Mouse (Mus musculus): ENCODE data around the gene Snx25.

The Snx25 gene

GRCm38 (mm10) chr8:46152064-46153031 lies at the start of gene Snx25:
Snx25 (minus strand) TSS chr8:46152159.
- DNase-seq (ENCODE audit: low spot score in 2 of 2) = peak; percentile 59 to 77

DNA sequence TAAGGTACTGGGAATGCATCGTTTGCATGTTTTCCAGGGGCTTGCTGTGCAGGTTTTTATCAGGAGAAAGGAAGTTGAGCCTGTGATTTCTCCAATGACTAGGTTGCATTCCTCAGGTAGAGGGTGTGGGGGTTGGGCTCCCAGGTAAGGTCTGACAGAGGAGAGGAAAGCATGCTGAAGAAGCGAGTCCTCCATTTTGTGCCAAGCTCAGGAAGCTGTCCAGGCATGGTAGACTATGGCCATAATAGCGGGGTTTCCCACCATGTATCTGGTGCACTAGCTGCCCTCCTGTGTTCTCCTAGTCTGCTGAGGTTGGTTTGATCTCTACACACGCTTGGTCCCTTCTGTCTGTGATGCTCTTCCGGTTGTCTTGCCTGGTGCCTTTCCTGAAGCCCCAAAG lies 45.7 kb upstream of the Snx25 start:
- DNase-seq (ENCODE audit: low spot score in 2 of 2) = no peak

DNA sequence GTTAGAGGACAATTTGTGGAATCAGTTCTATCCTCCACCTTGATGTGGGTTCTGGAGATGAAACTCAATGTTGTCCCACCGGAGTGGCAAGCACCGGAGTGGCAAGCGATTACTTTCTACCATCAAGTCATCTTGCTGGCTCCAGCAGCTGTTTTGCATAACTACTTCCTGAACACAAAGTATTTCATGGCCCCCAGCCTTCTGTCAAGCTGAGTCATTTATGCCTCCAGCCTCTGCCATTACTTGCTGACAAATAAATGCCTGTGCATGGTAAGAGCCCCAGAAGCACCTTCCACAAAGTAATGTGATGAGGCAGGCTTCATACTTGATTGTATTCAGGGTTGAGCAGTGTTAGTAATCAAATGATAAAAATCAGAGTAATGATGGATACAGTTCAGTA lies 44.9 kb upstream of the Snx25 start:
- DNase-seq (ENCODE audit: low spot score in 2 of 2) = no peak

DNA sequence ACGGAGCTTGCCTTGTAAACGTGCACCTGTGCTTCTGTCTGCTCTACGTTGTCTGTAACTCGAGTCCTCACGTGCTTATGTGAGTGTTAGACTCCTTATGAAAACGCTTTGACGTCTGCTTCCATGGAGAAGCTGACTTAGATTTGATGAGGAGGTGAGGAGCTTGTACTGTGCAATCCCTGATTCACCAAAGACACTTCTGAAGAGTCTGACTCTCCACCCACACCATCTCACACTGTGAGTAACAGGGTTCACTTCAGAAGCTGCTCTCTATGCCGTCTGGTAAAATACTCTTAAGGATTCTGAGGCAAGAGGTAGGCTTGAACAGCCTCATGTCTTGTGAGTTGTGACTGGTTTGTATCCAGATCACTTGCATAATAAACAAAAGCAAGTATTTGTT lies 41.1 kb upstream of the Snx25 start:
- DNase-seq (ENCODE audit: low spot score in 2 of 2) = no peak

DNA sequence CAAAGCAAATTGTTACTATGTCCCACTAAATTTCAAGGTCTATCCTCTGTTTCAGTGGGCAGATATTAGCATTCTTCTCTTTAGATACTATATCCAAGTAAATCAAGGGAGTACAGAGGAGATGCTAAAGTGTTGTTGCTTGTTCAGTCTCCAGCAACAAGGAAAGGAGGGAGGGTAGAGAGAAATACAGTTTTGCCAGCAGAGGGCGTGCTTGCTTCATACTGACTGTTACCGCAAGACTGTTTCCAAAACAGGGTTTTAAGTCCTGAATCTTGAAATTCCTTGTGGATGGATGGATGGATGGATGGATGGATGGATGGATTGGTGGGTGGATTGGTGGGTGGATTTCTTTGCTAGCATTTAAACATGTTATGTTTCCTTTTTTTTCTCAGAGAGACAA lies 33.4 kb upstream of the Snx25 start:
- DNase-seq (ENCODE audit: low spot score in 2 of 2) = no peak

GRCm38 (mm10) chr8:46180136-46180535 lies 28.2 kb upstream of the Snx25 start:
- DNase-seq (ENCODE audit: low spot score in 2 of 2) = no peak

- DNase-seq (ENCODE audit: low spot score in 2 of 2) = no peak
These were observed 21.7 kb upstream of the Snx25 start for GRCm38 (mm10) chr8:46173651-46174050.

DNA sequence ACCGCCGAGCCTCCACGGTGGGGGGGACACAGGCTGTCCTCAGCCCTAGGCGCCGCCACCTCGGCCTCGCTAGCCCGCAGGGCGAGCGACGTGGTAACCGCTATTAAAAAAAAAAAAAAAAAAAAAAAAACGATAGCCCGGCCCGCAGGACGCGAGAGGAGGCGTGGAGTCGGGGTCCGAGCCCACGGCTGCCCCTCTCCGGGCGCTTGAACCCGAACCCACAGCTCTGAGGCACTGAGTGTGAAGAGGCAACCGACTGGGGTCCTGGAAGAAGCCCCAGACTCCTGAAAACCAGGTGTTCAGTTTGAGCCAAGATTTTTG lies 11.9 kb upstream of the Snx25 start:
- no peak for DNase-seq (ENCODE audit: low spot score in 2 of 2)

- DNase-seq (ENCODE audit: low spot score in 2 of 2) = peak; percentile 83 to 90
These were observed 11.3 kb upstream of the Snx25 start for GRCm38 (mm10) chr8:46162953-46163869.

GRCm38 (mm10) chr8:46153042-46153441 lies 1.1 kb upstream of the Snx25 start:
- no peak for DNase-seq (ENCODE audit: low spot score in 2 of 2)

GRCm38 (mm10) chr8:46151202-46152062 lies 527 bp downstream of the Snx25 start, which contains the start of gene Cfap97:
Cfap97 (plus strand) TSS chr8:46151771.
- DNase-seq (ENCODE audit: low spot score in 2 of 2) = peak in 1 of 2 experiments; percentile 22

DNA sequence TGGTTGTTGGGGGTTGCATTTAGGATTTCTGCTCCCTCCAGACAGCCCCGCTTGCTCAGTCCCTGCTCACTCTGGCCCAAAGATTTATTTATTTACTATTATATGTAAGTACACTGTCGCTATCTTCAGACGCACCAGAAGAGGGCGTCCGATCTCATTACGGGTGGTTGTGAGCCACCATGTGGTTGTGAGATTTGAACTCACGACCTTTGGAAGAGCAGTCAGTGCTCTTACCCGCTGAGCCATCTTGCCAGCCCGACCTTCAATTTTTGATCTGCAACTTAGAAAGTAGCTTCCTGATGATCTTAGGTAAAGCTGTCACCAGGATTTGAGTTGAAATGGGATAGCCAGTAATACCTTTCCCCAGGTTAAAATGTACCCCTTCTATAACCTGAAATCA lies 2.2 kb downstream of the Snx25 start:
- DNase-seq (ENCODE audit: low spot score in 2 of 2) = no peak

DNA sequence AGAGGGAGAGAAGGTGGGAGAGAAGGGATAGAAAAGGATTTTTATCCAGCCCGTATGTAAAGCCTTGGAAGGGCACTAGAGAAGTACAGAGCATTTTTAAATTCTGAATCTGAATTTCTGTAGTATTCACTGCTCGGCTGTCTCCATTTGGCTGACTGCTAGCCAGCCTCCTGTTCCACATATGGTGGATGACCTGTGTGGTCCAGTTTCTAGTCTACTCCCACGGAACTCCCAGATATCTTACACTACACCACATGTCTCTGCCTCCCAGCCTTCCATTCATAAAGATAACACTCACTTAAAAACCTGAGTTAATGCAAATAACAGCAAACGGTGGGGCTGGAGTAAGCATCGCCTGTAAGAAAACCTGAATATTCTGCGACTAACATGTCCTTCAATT lies 2.7 kb downstream of the Snx25 start:
- no peak for DNase-seq (ENCODE audit: low spot score in 2 of 2)

GRCm38 (mm10) chr8:46146173-46146572 lies 5.8 kb downstream of the Snx25 start:
- DNase-seq (ENCODE audit: low spot score in 2 of 2) = no peak

GRCm38 (mm10) chr8:46143924-46144323 lies 8.0 kb downstream of the Snx25 start:
- no peak for DNase-seq (ENCODE audit: low spot score in 2 of 2)

- DNase-seq (ENCODE audit: low spot score in 2 of 2) = no peak
These were observed 8.5 kb downstream of the Snx25 start for GRCm38 (mm10) chr8:46143470-46143869.

DNA sequence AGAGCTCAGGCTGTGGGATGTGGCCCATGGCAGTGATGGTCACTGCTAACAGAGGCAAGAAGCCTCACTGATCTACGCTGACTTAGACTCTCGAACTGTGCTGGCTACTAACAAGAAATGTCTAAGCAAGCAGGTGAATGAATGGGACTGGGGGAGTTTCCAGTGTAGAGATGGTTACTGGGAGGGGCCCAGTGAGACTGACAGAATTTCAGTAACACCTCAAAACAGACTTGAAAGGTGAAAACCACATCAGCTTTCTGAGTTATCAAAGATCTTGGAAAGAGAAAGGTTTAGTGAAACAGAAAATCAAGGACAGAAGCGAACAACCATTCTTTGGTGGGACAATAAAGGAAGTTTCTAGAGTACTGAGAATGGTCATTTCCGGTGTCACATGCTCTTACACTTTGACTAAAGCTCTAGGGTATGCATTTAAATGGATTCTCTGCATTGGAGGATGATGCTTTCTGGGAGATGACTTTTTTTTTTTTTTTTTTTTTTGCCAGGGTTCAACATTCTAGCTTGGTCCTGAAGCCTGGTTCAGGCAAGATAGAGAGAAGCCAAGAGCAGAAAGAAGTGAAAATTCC lies 9.4 kb downstream of the Snx25 start:
- DNase-seq (ENCODE audit: low spot score in 2 of 2) = no peak

DNA sequence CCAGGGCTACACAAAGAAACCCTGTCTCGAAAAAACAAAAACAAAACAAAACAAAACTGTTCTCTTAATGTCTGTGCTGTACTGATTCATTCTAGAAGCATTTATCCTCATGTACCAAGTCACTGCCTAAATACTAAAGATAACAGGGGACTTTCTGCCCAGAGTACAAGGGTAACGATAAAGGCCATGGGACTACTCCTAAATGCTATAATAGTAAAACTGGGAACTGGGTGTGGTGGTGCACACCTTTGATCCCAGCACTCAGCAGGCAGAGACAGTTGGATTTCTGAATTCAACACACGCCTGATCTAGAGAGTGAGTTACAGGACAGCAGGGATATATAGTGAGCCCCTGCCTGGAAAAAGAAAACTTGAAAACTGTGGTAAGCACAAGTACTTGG lies 10.3 kb downstream of the Snx25 start:
- no peak for DNase-seq (ENCODE audit: low spot score in 2 of 2)

DNA sequence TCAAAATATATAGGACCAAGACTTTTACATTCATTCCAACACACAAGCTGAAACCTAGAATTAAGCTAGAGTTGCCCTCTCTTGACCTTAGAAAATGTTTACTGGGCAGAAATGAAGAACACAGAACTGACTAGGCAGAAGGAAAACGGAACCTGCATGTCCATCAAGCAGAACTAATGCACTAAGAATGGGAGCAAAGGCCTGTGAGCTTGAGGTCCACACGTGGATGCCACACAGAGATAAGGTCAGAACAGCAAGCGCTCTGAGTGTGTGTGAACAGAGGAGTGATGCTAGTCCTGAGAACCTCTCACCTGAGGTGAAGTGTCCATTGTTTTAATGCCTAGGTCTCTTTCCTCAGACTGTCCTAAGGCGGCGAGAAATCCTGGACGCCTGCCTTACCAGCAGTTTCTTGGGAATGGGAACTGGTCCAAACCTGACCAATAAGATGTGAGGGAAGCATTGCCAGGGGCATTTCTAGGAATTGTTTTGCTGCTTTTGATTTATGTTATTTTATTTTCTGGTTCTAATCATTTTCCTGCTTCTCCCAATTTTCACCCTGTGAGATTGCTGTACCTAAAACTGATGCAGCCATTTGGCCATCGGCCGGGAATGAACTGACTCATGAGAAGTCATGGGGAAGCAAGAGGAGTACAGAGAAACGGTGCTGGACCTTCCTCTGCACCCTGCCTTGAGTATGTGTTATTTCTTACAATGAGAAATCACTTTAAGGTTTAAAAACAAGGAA lies 11.4 kb downstream of the Snx25 start:
- no peak for DNase-seq (ENCODE audit: low spot score in 2 of 2)

DNA sequence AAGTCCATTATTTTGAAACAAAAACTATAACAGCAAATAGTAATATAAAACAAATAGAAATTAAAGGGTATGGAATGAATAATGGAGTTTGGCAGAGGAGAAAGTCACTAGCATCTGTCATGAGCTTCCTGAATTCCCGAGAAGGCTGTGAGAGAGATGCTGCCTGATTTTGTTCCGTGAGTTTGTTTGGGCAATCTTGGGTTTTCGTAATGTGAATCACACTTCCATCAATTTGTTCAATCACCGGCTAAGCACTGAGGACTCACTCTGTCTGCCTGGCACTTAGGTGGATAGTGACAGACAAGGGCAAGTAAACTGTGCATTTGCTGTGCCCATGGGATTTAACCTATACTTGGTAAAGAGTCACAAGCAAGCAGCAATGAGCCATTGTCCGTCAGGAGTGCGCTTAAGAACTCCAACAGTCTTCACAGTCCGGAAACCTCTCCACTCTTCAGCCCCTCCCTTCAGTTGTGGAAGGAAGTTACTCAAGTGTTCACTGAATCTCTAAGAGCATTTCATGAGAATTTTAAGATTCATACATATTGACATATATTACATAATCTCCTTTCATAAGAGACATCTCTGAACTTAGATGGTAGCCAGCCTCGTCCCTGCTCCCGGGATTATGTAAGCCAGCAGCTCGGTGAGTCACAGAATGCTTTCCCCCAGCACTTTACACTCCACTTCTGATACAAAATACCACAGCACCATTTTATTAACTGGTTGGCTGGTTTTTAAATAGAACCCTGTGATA lies 13.9 kb downstream of the Snx25 start:
- no peak for DNase-seq (ENCODE audit: low spot score in 2 of 2)

Data from frontal cortex, postnatal 25 days (tissue).